Mouse (Mus musculus): Measurements from ENCODE around the gene Ifi44.
A peak's percentile ranks its signal among the peaks of the same experiment; 100 is the strongest.

Gene Ifi44

GRCm38 (mm10) chr3:151749737-151750136 is at the start of gene Ifi44:
Gene Ifi44 (minus strand): TSS chr3:151749960.
- peak; percentile 50 to 59 for DNase-seq

GRCm38 (mm10) chr3:151788622-151789021 is 38.9 kb upstream of the Ifi44 start:
- DNase-seq, result no peak

GRCm38 (mm10) chr3:151775089-151775488 is 25.3 kb upstream of the Ifi44 start:
- DNase-seq, result peak; percentile 59 to 62

GRCm38 (mm10) chr3:151771074-151771473 is 21.3 kb upstream of the Ifi44 start:
- DNase-seq, result peak; percentile 74 to 75

- DNase-seq, result no peak
Observed at GRCm38 (mm10) chr3:151748514-151748913, 1.2 kb downstream of the Ifi44 start.

- no peak for DNase-seq
Observed at GRCm38 (mm10) chr3:151746058-151746457, 3.7 kb downstream of the Ifi44 start.

- no peak for DNase-seq
Observed at GRCm38 (mm10) chr3:151742223-151742622, 7.5 kb downstream of the Ifi44 start.

GRCm38 (mm10) chr3:151716246-151716645 is 33.5 kb downstream of the Ifi44 start:
- no peak for DNase-seq

GRCm38 (mm10) chr3:151707335-151707734 is 42.4 kb downstream of the Ifi44 start:
- DNase-seq, result no peak
